Mouse (Mus musculus) MEL (cell line): ENCODE data around the gene Tigd2.

Experiments
- CTCF ChIP-seq, 3 experiments: IDR thresholded peaks in 2 of 3; conservative IDR thresholded peaks in 1 of 3; 2 replicates each; pipeline ENCODE4 v1.5.1; 2011 to 2012; ENCODE audit warnings: low read length in 3 of 3, low read depth in 2 of 3, mild to moderate bottlenecking in 2 of 3, improper control_type of control experiment in 1 of 3, inconsistent platforms in 1 of 3, mixed read lengths in 1 of 3, moderate library complexity in 1 of 3; ENCODE audit not compliant: control insufficient read depth in 1 of 3, insufficient read depth in 1 of 3, poor library complexity in 1 of 3, severe bottlenecking in 1 of 3
- EP300 ChIP-seq, 2 experiments: IDR thresholded peaks; 2 replicates each; pipeline ENCODE4 v1.6.1; 2011; ENCODE audit warnings: improper control_type of control experiment in 2 of 2, low read length in 2 of 2, low read depth in 1 of 2, mild to moderate bottlenecking in 1 of 2
- KAT2A ChIP-seq: conservative IDR thresholded peaks from 2 replicates; pipeline ENCODE4 v1.6.1; 2012; ENCODE audit warnings: low read depth, low read length, improper control_type of control experiment, inconsistent platforms
- NRF1 ChIP-seq: IDR thresholded peaks from 2 replicates; pipeline ENCODE4 v1.6.1; 2014; ENCODE audit warnings: low read depth, mild to moderate bottlenecking, inconsistent platforms, low read length, improper control_type of control experiment, moderate library complexity; ENCODE audit not compliant: poor library complexity, insufficient read depth, severe bottlenecking
- USF1 ChIP-seq: IDR thresholded peaks from 2 replicates; pipeline ENCODE4 v1.6.1; 2014; ENCODE audit warnings: low read depth, mild to moderate bottlenecking, inconsistent platforms, low read length, improper control_type of control experiment, moderate library complexity

DNA sequence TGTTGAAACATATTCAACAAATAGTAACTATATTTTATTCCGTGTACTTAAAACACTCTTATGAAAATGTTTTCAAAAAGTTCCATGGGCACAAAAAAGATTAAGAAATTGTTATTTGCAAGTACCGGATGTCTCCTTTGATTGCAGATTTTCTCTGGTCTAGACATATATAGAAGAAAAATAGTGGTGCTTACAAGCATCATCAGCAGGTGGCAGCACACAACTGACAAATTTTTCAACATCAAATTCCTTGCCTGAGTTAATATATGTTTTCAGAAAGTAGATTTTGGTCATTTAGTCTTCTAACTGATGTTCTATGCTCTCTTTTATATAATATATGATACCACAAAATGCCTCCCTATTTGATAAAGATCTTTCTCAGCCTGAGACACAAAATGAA, 41.0 kb downstream of the Tigd2 start:
- no peak for TF ChIP-seq USF1
- no peak for TF ChIP-seq EP300 (IDR thresholded peaks at IDR 0.05; ENCODE audit: low read depth in 1 of 2, low read length in 2 of 2)
- TF ChIP-seq CTCF (IDR thresholded peaks at IDR 0.05 in 2 of 3, conservative IDR thresholded peaks at IDR 0.05 in 1 of 3; ENCODE audit: control insufficient read depth in 1 of 3, insufficient read depth in 1 of 3, low read depth in 2 of 3, low read length in 3 of 3, poor library complexity in 1 of 3, severe bottlenecking in 1 of 3): peak; percentile 9 to 70 (median 29); a peak in 2 of 6 replicates
- no peak for TF ChIP-seq KAT2A
- TF ChIP-seq NRF1: no peak
